Mouse (Mus musculus): ENCODE results near the gene Disc1. TPM values are rescaled to one million over a fixed set of nuclear protein-coding genes. Genes with fewer than 3 reads are reported as not detected.

Gene Disc1
- polyA plus RNA-seq (2016; fragmentation: Nextera tagmentation; extraction: Ambion mirVana) = 1.6 and 2.3 TPM in 2 replicates

DNA sequence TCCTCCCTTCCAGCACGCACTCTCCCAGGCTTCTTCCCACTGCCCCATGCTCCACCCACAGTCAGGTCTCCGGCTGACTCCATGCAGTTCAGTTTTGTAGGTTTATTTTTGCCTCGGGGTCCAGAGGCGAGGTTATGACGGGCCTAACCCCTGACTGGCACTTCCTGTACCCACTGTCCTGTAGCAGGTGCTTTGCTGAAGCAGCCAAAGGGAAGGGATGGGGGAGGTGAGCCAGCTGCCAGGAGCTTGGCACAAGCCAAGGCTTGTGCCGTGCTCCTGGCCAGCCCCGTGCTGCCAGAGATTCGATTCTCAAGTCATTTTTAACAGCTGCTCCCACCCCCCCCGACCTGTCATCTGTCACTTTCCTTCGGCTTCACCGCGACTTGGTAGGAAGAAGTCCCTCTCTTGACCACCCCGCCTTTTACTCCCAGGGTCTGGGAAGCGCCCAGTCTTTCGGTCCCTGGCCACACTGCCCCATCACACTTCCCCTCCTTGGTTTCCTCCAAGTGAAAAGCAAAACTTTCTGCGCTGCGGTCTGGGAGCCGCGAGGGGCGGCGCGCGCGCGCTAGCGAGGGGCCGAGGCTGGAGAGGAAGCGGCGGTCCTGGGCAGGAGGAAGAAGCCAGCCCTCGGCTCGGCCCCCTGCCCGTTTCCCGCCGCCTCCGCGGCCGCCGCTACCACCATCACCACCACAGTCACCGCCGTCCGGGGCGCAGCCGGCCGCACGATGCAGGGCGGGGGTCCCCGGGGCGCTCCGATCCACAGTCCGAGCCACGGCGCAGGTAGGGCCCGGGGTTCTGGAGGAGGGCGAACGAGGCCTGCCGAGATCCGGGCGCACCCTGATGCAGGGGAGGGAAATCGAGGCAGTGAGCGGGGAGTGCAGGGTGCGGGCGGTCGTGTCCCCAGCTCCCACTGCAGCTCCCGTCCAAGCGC is at the start of gene Disc1:
TSS of gene Disc1 (plus strand) at position 691 of the 931 bp plus-strand sequence.
- Histone ChIP-seq H3K9ac (replicated peaks) (peak within 1 kb of the TSS; percentile 50), H3K9me3 (0 out of 2 replicates have a peak, but pooled peaks cover 4% of the 10 kb centered on the region), H3K27ac (replicated peaks) (no peak within 1 kb of the TSS; the same call in 1 of the 2 replicates), H3K36me3 (no peaks in the 10 kb centered on the region), H3K4me3 (peak within 1 kb of the TSS; percentile 53), H3K4me2 (replicated peaks) (peak within 1 kb of the TSS; percentile 82), H3K27me3 (peaks cover 59% of the 10 kb centered on the region), H3K4me1 (peaks cover 13% of the 10 kb centered on the region)
- WGBS = 4% methylated on average over 52 of the region's 65 CpGs
- ATAC-seq (ENCODE audit: low FRiP score, low read depth) = no peak

DNA sequence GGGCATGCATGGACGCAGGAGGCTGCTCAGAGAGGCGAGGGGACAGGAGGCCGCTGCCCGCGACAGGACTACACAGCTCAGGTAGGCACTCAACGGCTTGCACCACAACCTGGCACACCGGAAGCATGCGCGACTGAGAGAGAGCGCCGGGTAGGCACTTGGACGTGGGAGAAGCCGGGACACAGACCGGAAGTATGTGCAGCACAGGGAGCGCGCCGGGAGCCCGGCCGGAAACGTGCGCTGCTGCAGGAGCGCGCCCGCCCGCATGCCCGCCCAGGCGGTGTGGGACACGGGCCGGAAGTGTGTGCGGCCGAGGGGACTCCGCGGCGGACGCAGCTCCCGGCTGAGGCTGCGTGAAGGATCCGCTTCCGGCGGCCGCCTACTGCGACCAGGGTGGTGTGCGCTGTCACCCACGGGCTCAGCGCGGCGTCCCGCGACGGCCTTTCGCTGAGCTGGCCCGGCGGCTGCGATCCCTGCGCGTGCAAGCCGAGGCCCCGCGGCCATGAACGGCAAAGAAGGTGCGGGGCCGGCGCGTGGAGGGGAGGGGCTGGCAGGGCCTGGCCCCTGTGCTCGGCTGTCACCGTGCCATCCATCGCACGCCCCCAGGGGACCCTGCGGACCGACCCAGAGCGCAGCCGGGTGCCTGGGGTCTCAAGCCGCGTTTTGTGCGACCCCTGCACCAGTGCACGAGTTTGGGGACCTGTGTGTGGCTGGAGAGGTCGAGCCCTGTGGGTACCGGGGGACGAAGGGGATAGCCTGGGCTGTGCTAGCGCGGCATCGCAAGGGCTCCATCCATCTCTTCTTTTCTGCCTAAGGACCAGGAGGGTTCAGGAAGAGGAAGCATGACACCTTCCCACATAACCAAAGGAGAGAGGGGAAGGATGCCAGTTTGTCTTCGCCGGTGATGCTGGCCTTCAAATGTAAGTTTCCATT is 41.0 kb upstream of the Disc1 start, which contains the start of gene Tsnax:
TSS of gene Tsnax (plus strand) at position 303 of the 933 bp plus-strand sequence.
- peak; percentile 99 for ATAC-seq (ENCODE audit: low FRiP score, low read depth)
- no peaks in the 10 kb centered on the region for H3K9me3 ChIP-seq
- peak within 1 kb of the TSS; percentile 84 for H3K4me2 ChIP-seq (replicated peaks)
- peak within 1 kb of the TSS; percentile 89 for H3K4me3 ChIP-seq
- H3K36me3 ChIP-seq = peaks cover 28% of the 10 kb centered on the region
- peak within 1 kb of the TSS; percentile 88 for H3K9ac ChIP-seq (replicated peaks)
- 4% methylated on average over 71 of the region's 84 CpGs for WGBS
- peaks cover 8% of the 10 kb centered on the region for H3K4me1 ChIP-seq
- H3K27ac ChIP-seq (replicated peaks) = peak within 1 kb of the TSS; percentile 86
- peaks cover 14% of the 10 kb centered on the region; the same call in 1 of the 2 replicates for H3K27me3 ChIP-seq

GRCm38 (mm10) chr8:125024085-125024484 is 29.9 kb upstream of the Disc1 start:
- ATAC-seq (ENCODE audit: low FRiP score, low read depth) = no peak
- Histone ChIP-seq H3K4me1 (no peaks in the 10 kb centered on the region), H3K27me3 (no peaks in the 10 kb centered on the region), H3K27ac (replicated peaks) (no peak overlapping the region), H3K36me3 (peaks cover 60% of the 10 kb centered on the region), H3K9me3 (no peaks in the 10 kb centered on the region), H3K4me3 (no peak overlapping the region), H3K9ac (replicated peaks) (no peak overlapping the region), H3K4me2 (replicated peaks) (no peak overlapping the region)
- WGBS = 90% methylated on average over 8 of the region's 8 CpGs

GRCm38 (mm10) chr8:125027211-125027610 is 26.8 kb upstream of the Disc1 start:
- Histone ChIP-seq H3K4me2 (replicated peaks) (no peak overlapping the region), H3K9me3 (no peaks in the 10 kb centered on the region), H3K27ac (replicated peaks) (no peak overlapping the region), H3K27me3 (no peaks in the 10 kb centered on the region), H3K9ac (replicated peaks) (no peak overlapping the region), H3K4me3 (no peak overlapping the region), H3K36me3 (peaks cover 82% of the 10 kb centered on the region), H3K4me1 (no peaks in the 10 kb centered on the region)
- ATAC-seq (ENCODE audit: low FRiP score, low read depth) = no peak
- WGBS = 90% methylated on average over 3 of the region's 3 CpGs

DNA sequence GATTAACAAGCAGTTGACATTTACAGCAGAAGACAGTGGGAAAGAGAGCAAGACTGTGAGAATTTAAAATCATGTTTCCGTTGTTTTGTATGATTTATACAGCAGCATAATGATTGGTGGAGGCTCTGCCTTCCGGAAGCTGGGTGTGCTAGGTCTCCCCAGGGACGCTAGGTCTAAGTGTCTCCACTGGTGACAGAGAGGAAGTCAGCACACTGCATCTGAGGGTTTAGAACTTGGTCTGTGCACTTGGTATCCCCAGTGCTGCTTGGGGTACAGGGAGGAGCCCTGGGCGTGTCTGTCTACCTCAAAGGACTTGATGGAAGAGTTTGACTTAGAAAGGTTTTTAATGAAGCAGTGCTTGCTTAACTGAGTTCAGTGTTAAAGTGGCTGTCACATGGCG is 25.2 kb upstream of the Disc1 start:
- WGBS = 91% methylated on average over 5 of the region's 5 CpGs

GRCm38 (mm10) chr8:125031276-125031675 is 22.7 kb upstream of the Disc1 start:
- H3K4me3 ChIP-seq = no peak overlapping the region
- H3K4me1 ChIP-seq = 0 out of 2 replicates have a peak, but pooled peaks cover 4% of the 10 kb centered on the region
- H3K9ac ChIP-seq (replicated peaks) = no peak overlapping the region
- H3K36me3 ChIP-seq = peaks cover 83% of the 10 kb centered on the region
- no peak for ATAC-seq (ENCODE audit: low FRiP score, low read depth)
- no peaks in the 10 kb centered on the region for H3K9me3 ChIP-seq
- no peak overlapping the region for H3K4me2 ChIP-seq (replicated peaks)
- WGBS = 90% methylated on average over 5 of the region's 5 CpGs
- no peak overlapping the region for H3K27ac ChIP-seq (replicated peaks)
- H3K27me3 ChIP-seq = no peaks in the 10 kb centered on the region

More for the DNA sequence above, 25.2 kb upstream of the Disc1 start:
- no peaks in the 10 kb centered on the region for H3K27me3 ChIP-seq
- H3K9me3 ChIP-seq = no peaks in the 10 kb centered on the region
- H3K4me2 ChIP-seq (replicated peaks) = no peak overlapping the region
- H3K27ac ChIP-seq (replicated peaks) = no peak overlapping the region
- no peak for ATAC-seq (ENCODE audit: low FRiP score, low read depth)
- H3K4me1 ChIP-seq = no peaks in the 10 kb centered on the region
- no peak overlapping the region for H3K9ac ChIP-seq (replicated peaks)
- H3K4me3 ChIP-seq = no peak overlapping the region
- peaks cover 94% of the 10 kb centered on the region for H3K36me3 ChIP-seq

- WGBS = 32% methylated on average over 8 of the region's 8 CpGs
These were observed 19.3 kb upstream of the Disc1 start for GRCm38 (mm10) chr8:125034669-125035068.

DNA sequence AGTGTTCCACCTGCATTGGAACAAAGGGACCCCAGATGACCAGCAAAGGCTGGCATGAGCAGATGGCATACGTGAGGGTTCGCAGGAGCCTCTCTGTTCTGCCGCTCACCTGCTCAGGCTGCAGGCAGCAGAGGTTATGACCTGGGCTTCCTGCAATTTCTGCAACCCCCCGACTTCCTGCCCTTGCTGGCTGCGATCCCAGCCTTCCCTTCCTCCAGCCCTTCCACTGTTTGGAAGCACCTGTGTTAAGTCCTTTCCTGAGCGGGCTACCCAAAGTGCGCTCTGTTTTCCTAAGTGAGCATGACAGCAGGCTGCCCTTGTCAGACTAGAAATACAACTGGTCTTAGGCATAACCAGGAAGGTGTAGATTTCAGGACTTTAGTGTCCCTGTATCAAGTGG is 16.9 kb upstream of the Disc1 start:
- Histone ChIP-seq H3K27ac (replicated peaks) (no peak overlapping the region), H3K4me3 (no peak overlapping the region), H3K36me3 (peaks cover 60% of the 10 kb centered on the region), H3K4me2 (replicated peaks) (no peak overlapping the region), H3K27me3 (no peaks in the 10 kb centered on the region), H3K4me1 (0 out of 2 replicates have a peak, but pooled peaks cover 4% of the 10 kb centered on the region), H3K9ac (replicated peaks) (no peak overlapping the region), H3K9me3 (no peaks in the 10 kb centered on the region)
- WGBS = 95% methylated on average over 7 of the region's 7 CpGs
- ATAC-seq (ENCODE audit: low FRiP score, low read depth) = no peak

More at GRCm38 (mm10) chr8:125034669-125035068, 19.3 kb upstream of the Disc1 start:
- Histone ChIP-seq H3K9ac (replicated peaks) (no peak overlapping the region), H3K27me3 (no peaks in the 10 kb centered on the region), H3K4me2 (replicated peaks) (no peak overlapping the region), H3K9me3 (no peaks in the 10 kb centered on the region), H3K36me3 (peaks cover 72% of the 10 kb centered on the region), H3K27ac (replicated peaks) (peak overlapping the region; percentile 54), H3K4me3 (no peak overlapping the region), H3K4me1 (0 out of 2 replicates have a peak, but pooled peaks cover 4% of the 10 kb centered on the region)
- peak; percentile 70; the same call in 1 of the 2 replicates for ATAC-seq (ENCODE audit: low FRiP score, low read depth)

- WGBS = 89% methylated on average over 15 of the region's 15 CpGs
- no peak for ATAC-seq (ENCODE audit: low FRiP score, low read depth)
These were observed 15.3 kb upstream of the Disc1 start for GRCm38 (mm10) chr8:125038731-125039130.

DNA sequence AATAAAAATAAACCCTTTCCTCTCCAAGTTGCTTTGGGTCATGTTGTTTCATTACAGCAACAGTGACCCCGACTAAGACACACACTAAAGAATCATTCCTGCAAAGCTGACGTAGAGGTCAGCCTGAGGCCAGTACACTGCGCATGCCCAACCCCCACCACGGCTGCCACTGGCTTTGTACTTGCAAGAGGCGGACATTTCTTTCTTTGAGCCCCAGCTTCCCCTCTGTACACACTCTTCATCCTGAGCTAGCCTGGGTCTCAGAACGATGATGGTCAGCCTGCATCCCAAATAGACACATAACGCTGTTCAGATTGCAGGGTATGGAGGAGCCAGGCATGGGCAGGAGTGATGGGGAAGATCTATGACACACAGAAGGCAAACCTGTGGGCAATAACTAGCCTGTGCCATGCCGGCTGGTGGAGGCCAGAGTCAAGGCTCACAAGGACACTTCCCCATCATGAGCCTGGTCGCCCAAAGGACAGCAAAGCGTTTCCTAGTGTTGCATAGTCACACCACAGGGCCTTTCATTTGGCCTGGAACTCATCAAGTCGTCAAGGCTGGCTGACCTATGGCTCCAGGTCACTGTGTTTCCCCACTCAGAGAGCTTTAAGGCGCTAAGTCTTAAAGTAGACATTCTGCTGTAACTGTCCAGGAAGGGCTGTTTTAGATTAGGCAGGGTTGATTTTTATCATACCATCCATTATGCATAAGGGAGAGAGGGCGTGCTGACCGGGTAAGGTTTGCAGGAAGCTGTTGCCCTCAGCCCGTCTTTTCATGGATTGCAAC is 13.2 kb upstream of the Disc1 start:
- H3K27me3 ChIP-seq = no peaks in the 10 kb centered on the region
- no peak overlapping the region for H3K4me3 ChIP-seq
- H3K4me1 ChIP-seq = no peaks in the 10 kb centered on the region
- peaks cover 38% of the 10 kb centered on the region for H3K36me3 ChIP-seq
- no peak overlapping the region for H3K27ac ChIP-seq (replicated peaks)
- ATAC-seq (ENCODE audit: low FRiP score, low read depth) = no peak
- H3K9ac ChIP-seq (replicated peaks) = no peak overlapping the region
- no peak overlapping the region for H3K4me2 ChIP-seq (replicated peaks)
- WGBS = 75% methylated on average over 15 of the region's 15 CpGs
- H3K9me3 ChIP-seq = 0 out of 2 replicates have a peak, but pooled peaks cover 3% of the 10 kb centered on the region

More at GRCm38 (mm10) chr8:125038731-125039130, 15.3 kb upstream of the Disc1 start:
- Histone ChIP-seq H3K36me3 (peaks cover 45% of the 10 kb centered on the region), H3K9ac (replicated peaks) (no peak overlapping the region), H3K4me1 (0 out of 2 replicates have a peak, but pooled peaks cover 4% of the 10 kb centered on the region), H3K4me2 (replicated peaks) (no peak overlapping the region), H3K4me3 (no peak overlapping the region), H3K27ac (replicated peaks) (0 out of 2 replicates have a peak overlapping the region, but pooled peaks have one; percentile 10), H3K27me3 (no peaks in the 10 kb centered on the region), H3K9me3 (no peaks in the 10 kb centered on the region)

GRCm38 (mm10) chr8:125041496-125041895 is 12.5 kb upstream of the Disc1 start:
- Histone ChIP-seq H3K27me3 (no peaks in the 10 kb centered on the region), H3K36me3 (peaks cover 32% of the 10 kb centered on the region), H3K27ac (replicated peaks) (no peak overlapping the region), H3K9me3 (0 out of 2 replicates have a peak, but pooled peaks cover 3% of the 10 kb centered on the region), H3K4me1 (no peaks in the 10 kb centered on the region), H3K4me3 (no peak overlapping the region), H3K4me2 (replicated peaks) (no peak overlapping the region), H3K9ac (replicated peaks) (no peak overlapping the region)
- WGBS = 75% methylated on average over 2 of the region's 2 CpGs
- ATAC-seq (ENCODE audit: low FRiP score, low read depth) = no peak
